Mouse (Mus musculus): Measurements from ENCODE around the gene Btd. TPM values are rescaled to one million over a fixed set of nuclear protein-coding genes. Genes with fewer than 3 reads are reported as not detected.

Gene Btd
- 10 to 100 TPM; 11.9 to 13.1 TPM for total RNA-seq (2023)

DNA sequence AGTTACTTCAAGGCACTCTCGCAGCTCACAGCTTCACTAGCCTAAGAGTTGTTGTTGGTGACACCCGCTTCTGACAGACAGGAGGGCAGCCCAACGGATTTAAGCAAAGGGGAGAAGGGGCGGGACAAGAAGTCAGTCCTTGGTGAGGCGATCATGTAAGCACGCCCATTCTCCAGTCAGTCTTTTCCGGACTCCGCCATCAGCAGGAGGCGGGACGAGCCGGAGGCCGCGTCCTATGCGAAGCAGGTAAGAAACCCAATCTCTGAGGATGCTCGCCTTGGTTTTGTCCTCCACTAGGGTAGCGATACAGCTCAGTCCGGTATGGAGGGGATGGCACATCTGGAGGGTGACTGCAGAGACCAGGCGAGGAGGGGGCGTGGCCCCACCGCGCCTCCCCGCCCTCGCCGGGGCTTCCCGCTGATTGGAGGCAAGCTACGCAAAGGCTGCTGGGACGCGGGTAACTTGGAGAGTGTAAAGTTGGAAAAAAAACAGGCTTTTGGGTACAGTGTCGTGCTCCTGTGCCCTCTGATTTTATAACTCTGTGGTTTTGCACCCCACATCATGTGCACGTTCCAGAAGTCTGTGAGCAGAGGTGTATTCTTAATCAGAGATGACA, at the start of gene Btd, which contains the start of gene Hacl1:
Btd (plus strand) TSS at position 139 of the 616 bp plus-strand sequence.
Hacl1 (minus strand) TSS at position 397 of the 616 bp plus-strand sequence.

DNA sequence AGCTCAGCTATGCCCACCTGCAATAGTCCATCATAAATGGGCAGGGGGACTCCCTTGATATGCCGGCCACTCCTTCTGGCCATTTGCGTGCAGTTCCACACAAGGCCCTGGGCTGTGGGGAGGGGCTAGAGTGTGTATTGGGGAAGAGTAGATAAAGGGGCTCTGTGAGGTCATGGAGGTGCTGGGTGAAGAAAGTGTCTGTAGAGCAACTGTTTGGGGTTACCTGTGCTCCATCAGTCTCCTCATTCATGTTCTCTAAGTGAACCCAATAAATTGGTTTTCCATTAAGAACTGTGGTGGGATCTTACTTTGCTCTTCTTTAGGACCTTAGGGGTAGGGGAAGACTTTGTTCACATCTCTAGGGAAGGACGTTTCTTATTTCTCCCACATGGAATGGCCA, 49.6 kb upstream of the Btd start, which contains the start of gene Colq:
Colq (minus strand) TSS at position 101 of the 400 bp plus-strand sequence.

DNA sequence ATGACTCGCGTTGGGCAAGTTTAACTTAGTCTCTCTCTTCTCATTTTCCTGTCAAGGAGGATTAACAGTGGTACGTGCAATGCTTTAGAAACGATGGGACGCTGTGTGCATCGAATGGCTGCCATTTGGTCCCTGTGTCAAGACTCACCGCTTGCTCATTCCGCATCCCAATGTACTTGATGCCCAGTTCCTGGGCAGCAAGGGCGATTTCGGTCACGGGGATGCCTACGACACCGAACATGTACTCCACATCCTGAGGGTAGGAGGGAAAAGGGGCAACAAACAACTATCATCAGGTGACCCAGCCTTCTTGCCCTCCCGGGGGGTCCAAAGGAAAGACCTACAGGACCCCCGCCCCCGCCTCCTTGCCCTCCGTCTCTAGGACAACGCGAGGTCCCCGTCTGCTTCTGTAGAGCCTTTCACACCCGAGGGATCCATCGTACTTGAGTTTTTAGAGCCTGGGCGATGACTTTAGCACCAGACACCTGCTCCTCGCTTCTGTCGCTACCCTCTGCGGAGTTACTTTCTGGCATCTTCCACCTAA, 410 bp upstream of the Btd start, which contains the start of gene Gm49387:
Gm49387 (minus strand) TSS at position 533 of the 544 bp plus-strand sequence.

Other genes starting within 250 kb of the Btd start
- 10 to 100 TPM; 69.8 to 78.7 TPM for gene Sh3bp5, start 204.9 kb upstream of the Btd start, total RNA-seq (2023)
- 10 to 100 TPM; 33.5 to 48.4 TPM for gene Eaf1, start 146.6 kb upstream of the Btd start, total RNA-seq (2023)
- gene Mettl6, start 146.0 kb upstream of the Btd start, total RNA-seq (2023), result 10 to 100 TPM; 48.6 to 52.8 TPM
- gene Colq, start 49.7 kb upstream of the Btd start, total RNA-seq (2023), result 1 to 10 TPM; 1.2 to 1.6 TPM
- gene Gm49387, start 150 bp upstream of the Btd start, total RNA-seq (2023), result not detected
- gene Hacl1, start 258 bp downstream of the Btd start, total RNA-seq (2023), result 10 to 100 TPM; 11.3 to 15.8 TPM
- 10 to 100 TPM; 29.1 to 30.9 TPM for gene Ankrd28, start 189.6 kb downstream of the Btd start, total RNA-seq (2023)